Mouse (Mus musculus): ENCODE measurements at regions not wholly inside any gene's neighbourhood (a gene's known extent, or its start where the extent isn't known, plus 50 kb on each side); places are given as distances from the start of the nearest gene placed in this dataset.

DNA sequence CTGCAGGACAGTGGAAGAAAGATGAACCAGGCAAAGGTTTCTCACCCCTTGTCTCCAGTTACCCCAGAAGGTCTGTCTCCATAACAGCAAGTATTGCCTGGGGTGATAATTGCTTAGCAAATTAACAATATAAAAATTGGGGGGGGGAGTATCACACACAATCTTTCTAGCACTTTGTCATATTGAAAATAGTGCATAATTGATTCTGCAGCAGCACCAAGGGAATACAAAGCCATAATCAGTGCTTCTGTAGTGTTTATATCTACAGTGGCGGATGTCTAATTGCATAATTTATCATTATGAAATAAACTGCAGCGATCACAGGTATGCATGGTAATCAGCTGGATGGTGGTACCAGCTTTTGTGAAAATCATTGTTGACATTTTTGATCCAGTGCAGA is 316.9 kb upstream of the Nmur2 start:
- TF ChIP-seq CTCF (IDR thresholded peaks at IDR 0.05; ENCODE audit: insufficient read depth, low read depth, low read length) (no peak), POLR2A (IDR thresholded peaks at IDR 0.05; ENCODE audit: insufficient read depth, low read depth, low read length) (no peak)

All from olfactory bulb, adult 2 months (tissue).